Mouse (Mus musculus) T-helper 2 cell (primary cell): ENCODE results near the gene Maml3.

Experiments
- in situ Hi-C: fragments of 300-600 bp; cut with MboI, MseI; formaldehyde crosslinking; loops from one replicate; pipeline ENCODE4 v1.15.1; 2025; ENCODE audit warnings: high pct_unique_total_duplicates

Maml3 gene

DNA sequence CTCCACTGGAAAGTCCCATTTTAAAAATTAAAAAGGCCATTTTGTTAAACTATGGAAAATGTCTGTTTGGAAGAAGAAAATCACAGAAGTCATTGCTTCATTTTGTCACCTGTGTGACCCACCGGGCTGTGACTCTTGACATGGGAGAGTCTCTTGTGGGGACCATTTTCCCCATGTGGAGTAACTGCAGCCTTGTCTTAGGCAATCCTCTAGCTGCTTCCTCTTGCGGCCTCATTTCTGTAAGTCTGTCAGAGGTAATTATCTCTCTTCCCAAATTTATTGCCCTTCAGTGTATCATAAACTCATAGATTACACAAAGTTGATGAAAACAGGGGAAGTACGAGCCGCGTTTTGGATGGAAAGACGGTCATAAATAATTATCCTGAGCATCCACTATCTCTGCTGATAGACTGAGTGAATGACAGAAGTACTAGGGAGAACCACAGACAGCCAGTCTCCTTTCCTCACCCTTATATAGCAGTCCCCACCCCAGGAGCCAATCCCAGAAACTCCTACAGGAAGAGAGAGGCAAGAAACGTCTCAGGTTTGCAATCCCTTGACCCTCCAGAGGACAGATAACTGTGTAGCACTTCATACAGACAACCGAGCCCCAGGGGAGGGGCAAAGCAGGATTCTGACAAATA, 14.5 kb downstream of the Maml3 start:
- in situ Hi-C loops, result no loop called here

DNA sequence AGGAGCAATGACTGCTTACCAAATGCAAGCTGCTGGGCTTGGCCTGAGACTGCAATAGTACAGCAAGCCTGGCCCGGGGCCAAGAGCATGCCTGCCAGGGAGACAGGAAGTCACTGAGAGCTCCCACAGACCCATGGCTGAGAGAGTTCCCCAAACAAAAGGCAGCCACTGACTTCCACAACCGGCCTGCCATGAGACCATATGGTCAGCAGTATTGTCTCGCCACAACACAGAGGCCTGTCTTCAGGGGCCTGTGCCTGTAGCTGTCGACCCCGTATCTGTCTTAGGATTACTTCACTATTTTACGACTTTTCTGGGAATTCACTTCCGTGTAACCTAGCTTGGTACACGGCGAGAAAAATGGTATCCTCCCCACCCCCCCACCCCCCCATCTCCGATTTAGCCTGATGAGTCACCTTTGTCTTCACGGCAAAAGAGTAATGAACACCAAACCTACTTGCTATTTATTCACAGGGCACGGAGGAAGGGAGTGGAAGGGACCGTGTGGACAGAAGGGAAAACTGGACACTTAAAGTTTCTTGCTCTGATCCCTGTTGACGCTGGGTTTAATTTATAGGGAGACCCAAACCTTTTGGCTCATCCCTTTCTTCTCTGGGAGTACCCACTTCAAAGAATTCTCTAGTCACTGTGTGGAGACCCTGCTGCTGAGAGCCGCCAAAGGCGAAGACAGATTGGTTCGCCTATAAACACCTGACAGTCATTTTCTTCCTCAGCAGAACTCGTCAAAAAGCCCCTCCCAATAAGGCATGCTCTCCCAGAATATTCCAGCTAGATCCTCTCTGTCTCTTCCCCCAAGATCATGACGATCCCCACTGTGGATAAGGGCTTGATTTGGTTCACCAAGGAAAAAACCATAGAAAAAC, 16.2 kb downstream of the Maml3 start:
- in situ Hi-C loops, result no loop called here

DNA sequence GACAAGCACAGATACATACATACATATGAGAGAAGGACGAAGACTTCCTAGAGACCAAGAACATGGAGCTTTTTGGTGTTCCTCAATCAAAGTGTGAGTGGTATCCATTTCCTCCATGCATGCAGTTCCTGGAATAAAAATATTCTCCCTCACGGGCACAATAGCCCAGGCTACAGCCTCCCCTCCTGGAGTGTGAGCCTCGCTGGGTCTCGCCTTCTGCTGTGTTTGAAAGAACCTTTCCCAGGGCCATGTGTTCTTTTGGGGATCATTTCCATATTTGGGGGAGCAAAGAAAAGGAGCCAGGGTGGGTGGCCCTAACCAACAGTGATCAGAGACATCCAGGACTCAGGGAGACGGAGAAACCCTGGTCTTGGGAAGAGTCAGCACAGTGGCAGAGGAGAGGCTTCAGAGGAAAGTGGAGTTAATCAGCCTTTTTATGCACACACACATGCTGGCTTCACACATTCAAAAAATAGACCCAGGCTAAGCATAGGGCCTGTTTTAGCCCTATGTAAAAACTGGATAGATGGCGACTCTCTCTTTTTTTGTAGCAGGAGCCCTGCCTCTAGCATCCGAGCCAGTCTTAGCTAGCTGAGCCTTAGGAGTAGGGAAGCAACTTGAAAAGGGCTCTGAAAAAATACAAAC, 17.1 kb downstream of the Maml3 start:
- in situ Hi-C loops, result no loop called here

DNA sequence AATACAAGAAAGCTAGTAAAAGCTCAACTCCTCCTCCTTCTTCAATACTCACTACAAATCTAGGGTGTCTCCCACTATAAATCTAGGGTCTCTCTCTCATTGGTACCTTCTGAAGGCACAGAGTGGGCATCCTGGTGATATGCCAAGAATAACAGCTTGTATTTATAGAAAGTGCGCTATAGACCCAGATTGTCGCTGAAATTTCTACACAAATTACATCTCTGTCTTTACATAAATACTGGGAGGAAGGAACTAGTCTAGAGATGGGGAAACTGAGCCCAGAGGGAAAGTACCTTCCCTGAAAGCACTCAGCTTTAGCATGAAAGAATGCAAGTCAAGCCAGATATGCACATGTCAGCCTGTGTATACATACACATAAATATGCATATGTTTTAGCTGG, 26.1 kb downstream of the Maml3 start:
- in situ Hi-C loops, result no loop called here

DNA sequence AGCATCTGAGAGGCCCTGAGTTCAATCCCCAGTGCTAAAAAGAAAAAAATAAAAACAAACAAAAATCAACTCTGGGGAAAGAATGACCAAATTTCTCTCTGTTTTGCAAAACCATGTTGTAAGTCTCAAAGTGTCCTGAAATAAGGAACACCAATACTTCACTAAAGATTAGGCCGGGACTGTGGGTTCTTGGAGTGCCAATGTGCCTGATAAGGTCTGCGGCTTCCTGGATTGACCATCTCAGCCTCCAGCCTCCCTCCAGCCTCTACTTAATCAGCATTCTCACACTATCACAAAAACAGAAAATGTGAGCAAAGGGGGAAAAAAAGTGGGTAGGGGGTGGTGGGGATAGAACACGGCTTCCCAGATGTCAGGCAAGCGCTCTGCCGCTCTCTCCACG, 30.9 kb downstream of the Maml3 start:
- in situ Hi-C loops, result no loop called here

DNA sequence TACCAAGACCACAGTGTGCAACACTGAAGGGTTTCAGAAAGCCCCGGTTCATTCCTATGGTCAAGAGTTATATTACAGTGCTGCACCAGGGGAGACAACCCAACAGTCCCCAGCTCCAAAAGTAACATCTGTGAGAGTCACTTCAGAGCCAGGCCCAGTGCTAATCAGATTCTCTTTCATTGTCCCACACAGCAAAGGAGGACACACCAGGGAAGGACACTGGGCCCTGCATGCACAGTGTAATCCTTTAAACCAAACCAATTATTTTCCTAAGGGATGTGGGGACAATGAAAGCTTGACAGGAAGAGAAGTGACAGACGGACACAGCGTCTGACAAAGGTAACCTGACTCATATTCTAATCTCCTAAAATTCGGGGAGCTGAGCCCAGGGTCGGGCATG, 32.9 kb downstream of the Maml3 start:
- in situ Hi-C loops, result no loop called here

DNA sequence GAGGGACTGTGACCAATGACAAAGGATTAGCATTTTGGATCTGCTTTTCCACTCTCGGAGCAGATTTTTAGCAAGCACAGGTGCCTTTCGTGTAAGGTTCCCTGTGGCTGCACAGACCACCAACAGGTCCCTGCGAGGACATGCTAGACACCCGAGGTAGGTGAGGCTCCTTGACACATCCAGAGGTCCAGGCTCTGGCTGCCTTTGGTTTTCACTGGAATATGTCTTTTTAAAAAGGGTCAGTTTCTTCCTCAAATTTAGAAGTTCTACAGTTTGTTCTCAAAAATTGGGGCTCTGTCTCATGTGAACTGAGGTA, 34.8 kb downstream of the Maml3 start:
- in situ Hi-C loops, result no loop called here

DNA sequence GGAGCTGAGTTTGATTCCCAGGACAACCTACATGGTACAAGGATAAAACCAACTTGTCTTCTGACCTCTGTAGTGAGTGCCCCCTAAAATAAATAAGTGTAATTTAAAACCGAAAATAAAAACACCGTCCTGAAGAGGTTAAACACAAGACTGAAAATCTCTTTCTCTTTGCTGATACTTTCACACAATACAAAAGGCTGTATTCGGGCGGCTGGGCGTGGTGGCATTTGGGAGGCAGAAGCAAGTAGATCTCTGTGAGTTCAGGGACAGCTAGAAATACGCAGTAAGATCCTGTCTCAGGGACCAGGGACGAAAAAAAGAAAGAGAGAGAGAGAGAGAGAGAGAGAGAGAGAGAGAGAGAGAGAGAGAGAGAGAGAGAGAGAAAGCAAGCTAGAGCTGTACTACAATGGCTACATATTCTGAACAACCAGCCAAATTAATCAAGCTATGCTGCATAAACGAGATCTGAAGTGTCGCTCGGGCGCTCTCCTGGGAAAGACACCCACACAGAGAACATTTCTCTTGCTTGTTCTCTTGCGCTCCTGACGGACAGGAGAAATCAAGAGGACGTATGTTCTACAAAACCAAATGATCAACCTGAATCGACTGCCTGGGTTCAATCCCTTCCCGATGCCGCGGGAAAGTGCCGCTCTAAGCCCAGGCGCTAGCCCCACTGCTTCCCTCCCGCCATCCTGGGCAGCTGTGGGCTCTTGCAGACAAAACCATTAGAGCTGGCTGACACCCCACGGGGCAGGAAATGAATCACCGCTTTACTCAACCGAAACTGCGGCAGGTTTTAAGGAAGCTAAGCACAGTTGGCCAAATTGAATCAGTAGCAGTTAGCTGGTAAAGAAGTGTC, 35.3 kb downstream of the Maml3 start:
- in situ Hi-C loops, result no loop called here

DNA sequence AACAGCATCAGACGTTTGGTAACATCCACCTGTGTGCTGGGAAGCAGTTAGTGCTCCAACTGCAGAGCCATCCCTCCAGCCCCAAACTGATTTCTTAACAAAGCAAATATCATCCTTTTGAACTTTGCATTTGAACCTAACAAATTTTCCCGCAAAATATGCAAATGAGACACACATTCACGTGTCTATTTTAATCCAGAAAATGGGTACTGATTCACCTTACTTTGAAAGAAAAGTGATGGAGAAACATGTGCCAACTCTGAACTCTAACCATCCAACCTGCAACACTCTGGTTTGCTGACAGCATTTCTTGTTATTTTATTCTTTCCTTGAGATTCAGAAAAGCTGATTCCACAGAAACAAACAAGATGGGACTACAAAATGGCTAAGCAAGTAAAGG, 36.0 kb downstream of the Maml3 start:
- in situ Hi-C loops, result no loop called here

DNA sequence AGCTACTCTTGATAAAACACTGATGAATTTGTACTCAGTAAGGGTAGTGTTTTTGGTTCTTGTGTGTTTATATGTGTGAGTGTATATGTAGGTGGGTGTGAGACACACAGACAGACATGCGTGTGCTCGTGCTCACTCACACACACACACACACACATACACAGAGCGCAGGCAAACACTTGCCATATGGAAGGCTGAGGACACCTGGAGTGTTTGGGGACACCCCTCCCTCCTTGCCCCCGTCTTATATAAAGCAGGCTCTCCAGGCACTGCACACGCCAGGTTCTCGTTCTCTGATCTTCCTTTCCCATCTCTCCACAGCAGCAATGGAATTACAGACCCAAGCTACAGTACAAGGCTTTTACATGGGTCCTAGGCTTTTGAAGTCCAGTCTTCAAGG, 37.7 kb downstream of the Maml3 start:
- in situ Hi-C loops, result no loop called here

DNA sequence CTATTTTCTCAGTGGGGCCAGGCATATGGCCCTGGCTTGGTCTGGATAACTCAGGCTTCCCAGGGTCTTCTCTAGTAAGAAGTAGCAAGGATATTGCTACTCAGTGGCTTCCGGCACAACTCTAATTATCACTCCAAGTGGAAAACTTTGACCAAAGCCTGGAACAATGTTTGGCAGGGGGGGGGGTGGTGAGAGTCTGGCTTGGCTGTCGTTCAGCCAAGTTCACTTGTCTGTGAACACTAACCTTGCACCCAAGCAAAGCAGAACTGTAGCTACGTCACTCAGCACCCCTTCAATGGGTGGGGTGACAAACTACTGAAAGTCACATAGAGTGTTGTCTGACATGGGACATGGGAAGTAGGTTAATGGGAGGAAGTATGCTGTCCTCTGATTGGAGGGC, 38.7 kb downstream of the Maml3 start:
- in situ Hi-C loops, result no loop called here

DNA sequence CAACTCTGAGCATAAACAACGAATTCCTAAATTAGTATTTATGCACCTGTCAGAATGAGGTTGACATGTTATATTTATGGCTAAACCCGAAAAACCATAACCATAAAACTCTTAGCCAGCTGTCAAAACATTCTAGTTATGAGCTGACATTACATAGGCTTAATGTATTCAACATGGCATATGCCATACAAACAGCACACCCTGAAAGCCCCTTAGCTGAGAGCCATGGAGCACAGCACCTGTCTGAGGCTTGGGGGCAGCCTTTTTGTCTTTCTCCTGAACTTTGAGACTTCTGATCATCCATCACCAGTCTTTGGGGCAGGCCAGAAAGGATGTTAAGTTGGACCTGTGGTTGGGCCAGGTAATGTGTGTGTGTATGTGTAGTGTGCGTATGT, 41.6 kb downstream of the Maml3 start:
- in situ Hi-C loops, result no loop called here

DNA sequence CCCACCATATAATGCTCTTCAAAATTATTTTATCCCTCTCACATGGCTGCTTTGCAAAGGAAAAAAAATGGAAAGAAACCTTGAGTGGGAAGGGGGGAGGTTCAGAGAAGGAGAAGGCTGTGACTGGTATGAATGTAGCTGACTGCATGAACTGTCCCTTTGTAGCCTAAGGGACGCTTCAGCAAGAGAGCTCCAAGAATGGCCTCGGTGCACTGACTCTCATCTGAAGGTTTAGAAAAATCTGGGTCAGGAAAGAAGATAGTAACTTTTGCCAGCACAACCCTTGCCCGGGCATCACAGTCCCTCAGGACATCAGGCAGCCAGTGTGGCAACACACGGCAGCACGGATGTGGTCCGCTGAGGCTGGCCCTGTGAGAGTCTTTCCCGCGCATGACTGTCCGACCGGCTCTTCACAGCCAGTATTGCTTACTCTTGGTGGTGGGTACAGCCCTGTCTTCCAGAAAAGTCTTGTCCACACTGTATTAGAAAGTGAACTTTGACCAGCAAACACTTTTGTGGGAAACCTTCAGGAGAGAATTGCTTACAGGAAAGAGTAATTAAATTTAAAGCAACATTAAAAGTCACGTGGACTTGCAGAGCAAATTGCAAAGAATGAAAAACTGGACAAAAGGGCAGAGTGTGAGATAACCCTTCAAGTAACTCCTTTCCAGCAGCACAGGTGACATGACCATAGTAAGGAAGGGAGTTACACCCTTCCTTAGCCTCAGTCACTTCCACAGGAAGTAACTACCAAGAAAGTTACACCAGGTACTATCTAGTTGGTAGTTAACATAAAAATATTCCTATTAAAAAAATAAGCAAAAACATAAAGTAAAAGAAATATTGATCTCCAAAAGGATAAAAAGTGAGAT, 42.3 kb downstream of the Maml3 start:
- in situ Hi-C loops, result no loop called here

DNA sequence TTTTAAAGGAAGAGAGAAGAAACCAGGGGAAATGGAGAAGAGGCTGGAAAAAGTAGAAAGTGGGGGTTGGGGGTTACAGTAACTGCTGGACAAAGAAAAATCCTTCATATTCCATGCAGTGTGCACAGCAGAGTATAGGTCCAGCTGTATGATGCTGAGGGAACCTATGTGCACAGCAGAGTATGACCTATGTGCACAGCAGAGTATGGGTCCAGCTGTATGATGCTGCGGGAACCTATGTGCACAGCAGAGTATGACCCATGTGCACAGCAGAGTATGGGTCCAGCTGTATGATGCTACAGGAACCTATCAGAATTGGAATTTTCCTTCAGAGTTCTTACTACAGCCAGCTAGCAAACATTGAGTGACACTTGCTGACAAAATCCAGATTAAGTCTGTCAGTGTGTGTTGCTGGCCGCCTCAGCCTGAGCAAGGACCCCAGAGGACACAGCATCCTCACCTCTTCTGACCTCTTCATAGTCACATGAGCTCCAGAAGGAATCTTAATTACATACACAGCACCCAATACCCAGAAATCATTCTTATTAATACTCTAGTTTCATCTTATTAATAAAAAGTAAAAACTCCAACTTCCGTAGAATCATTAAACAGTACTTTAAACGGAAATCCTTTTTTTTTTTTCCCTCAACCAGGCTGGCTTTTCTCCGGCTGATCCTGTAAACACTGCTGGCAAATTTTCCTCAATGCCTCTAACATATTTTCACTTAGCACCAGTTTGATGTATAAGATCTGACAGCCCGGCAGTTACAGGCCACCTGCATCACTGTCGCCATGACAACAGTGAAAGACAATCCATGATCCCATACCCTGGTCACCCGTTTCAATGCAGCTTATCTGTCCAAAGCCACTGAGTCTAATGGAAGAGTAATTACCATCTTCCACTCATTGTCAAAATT, 43.1 kb downstream of the Maml3 start:
- in situ Hi-C loops, result no loop called here

DNA sequence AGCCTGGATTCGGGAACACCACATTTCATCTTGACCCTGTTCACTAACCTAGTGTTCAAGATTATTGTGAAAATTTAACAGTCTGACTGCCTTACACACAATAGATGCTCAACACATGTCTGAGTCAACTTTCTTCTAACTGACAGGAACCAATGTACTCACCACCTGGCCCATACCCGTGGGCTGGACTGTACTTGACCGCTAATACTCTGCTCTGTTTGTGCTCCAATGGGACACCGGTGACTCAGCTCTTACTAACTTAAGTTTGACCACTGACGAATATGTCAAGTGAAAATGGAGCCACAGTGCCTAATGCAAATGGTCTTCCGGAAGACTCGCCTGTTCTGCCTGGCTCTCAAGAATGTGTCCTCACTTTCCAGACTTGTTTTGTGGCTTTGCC, 44.0 kb downstream of the Maml3 start:
- in situ Hi-C loops, result no loop called here

DNA sequence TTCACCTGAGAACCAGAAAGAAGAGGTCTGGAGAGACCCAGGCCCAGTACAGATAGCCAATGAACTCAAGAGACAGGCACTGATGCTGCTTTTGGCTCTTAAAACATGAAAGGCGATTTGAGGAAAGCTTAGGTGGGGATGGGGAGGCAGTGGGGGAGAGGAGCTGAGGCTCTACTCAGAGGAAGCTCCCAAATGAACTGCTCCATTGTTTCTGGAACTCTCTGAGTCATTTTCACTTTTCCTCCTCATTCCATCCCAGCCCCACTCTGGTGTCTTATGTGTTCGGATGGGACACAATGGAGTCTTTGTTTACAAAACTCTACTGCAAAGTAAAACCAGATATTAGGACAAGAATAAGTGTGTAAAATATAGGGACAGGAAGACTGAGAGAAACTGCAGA, 53.1 kb downstream of the Maml3 start:
- in situ Hi-C loops, result no loop called here

DNA sequence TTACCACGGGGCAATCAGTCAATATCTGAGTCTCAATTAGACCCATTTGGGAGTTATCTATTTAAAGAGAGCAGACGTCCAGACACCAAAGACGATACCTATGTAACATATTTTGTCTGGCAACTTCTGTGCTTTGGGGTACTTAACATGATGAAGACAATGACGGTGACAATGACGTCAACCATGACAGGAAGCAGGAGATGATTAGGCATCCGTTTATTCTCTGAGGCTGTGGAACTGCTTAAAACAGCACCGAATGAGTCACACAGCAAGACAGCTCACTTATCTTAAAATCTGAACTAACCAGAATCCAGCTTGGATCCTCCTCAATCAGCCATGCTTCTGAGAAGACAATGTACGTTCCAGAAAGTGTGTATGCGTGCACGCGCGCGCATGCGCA, 56.8 kb downstream of the Maml3 start:
- in situ Hi-C loops, result loop anchor here (10.0 kb wide), 1 partner anchor 687 kb away; no protein-coding TSS in a partner anchor

DNA sequence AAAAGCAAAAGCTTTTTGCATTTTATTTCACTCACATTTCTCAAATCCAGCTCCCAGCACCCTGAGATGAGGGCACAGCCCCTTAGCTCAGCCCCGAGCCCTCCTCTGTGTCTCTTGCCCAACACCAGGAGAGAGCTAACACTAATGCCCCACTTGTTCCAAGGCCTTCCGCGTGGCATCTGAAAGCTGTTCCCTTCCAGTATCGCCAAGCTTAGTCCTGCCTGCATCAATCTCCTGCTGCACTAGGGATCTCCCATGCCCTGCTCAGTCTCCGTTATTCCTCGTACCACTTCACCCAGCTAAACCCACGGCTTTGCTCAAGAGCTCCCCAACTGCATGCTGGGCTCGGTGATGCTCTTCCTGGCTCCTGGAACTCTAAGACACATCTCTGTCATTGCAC, 57.3 kb downstream of the Maml3 start:
- in situ Hi-C loops, result loop anchor here (10.0 kb wide), 1 partner anchor 687 kb away; no protein-coding TSS in a partner anchor

DNA sequence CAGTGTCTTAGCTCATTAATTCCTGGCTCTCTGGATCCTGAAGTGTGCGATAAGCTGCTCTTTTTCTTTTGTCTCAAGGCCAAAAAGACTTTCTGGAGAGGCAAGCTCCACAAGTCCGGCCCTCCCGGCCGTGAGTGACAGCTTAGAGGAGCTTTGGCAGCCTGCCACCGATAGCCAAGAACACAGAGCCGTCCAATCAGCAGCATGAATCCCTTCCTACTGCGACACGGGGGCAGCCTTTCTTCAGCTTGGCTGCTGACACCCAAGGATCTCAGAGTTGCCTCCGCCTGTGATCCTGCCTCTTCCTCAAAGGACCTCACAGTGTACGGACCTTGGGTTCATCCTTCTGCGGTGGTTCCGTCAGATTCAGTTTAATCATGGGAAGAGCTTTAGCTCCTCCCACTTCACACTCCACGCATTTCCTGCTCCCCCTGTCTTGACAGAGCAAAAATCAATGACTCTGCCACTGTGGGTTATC, 57.9 kb downstream of the Maml3 start:
- in situ Hi-C loops, result loop anchor here (10.0 kb wide), 1 partner anchor 688 kb away; no protein-coding TSS in a partner anchor
